ENCODE assay signal across 8 mouse cellular contexts in the genomic region with DNA sequence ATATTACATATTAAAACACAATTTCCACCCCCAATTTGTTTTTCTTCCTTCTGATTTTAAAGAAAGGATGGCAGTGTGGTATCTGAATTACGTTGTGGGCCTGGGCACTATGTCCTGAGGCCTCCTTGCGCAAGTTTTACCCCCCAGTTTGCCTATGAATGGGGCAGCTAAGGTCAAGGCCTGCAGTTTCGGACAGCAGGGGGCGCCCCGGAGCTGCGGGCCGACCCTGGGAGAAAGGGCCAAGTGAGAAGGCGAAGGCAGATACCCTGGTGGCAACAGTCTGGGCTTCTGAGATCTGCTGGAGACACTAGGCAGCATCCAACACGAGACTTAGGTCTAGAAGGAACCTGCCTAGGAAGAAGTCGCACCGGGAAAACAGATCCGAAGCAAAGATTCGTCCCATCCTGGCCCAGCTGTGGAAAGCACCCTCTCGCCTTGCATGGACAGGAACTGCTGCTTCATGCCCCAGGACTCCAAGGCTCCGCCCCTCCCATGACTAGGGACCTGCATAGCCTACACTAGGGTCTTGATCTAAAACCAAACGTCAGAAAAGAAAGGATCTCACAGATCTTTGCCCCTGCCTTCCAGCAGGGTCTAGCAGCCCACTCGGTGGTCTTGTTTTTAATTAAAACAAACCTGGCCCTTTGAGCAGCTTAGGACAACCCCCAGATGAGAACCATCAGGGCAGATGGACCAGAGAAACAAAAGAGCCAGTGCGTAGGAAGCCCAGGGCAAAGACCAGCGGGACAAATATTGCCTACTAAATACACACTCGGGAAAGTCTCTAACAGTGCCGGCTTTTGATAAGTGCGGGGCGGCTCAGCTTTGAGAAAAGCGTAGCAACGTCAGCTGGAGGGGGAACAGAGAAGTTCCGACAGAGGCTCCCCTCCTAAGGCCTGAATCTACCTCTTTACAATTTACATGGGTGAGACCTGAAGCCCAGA.
DNase-seq lines count a peak whose midpoint lies in the region; ATAC-seq and TF ChIP-seq lines count a peak whose summit lies in the region.
"Had no signal": no experiment of that assay in that cellular context is flagged by ENCODE, and none has a peak within 500 bp of the region (broad histone marks: within the 10 kb centered on the region; RNA-seq: fewer than 3 reads in every experiment).

No protein-coding gene starts in this region.

- no peak overlapping the region for H3K9ac ChIP-seq in CH12.LX (ENCODE audit: insufficient read depth, low read depth)
- H3K9ac ChIP-seq: limb, embryonic 15.5 days had no signal

- no peak for TF ChIP-seq POLR2A in CH12.LX (IDR thresholded peaks at IDR 0.05; ENCODE audit: low read depth, low read length)

- no peaks in the 10 kb centered on the region for H3K79me2 ChIP-seq in CH12.LX (replicated peaks; ENCODE audit: control insufficient read depth, extremely low read depth, insufficient read depth, poor library complexity, severe bottlenecking)

- dilution Hi-C loops in CH12.LX (cut with MboI; ENCODE audit: extremely low pct_ligation_motif_present, extremely low pct_unique_long_range_greater_than_20kb, low sequenced_read_pairs): no loop called here

- H3K9me3 ChIP-seq in CH12.LX (replicated peaks; ENCODE audit: low read length): no peaks in the 10 kb centered on the region
- H3K9me3 ChIP-seq: limb, embryonic 15.5 days had no signal

- peaks cover 3 to 49% of the 10 kb centered on the region in 2 experiments for H3K4me1 ChIP-seq in CH12.LX (ENCODE audit: control insufficient read depth in 1 of 2, insufficient read depth in 2 of 2)
- H3K4me1 ChIP-seq: limb, embryonic 15.5 days had no signal

- H3K36me3 ChIP-seq in CH12.LX (replicated peaks in 1 of 2; ENCODE audit: control insufficient read depth in 1 of 2, insufficient read depth in 1 of 2, low read length in 1 of 2): no peaks in the 10 kb centered on the region
- H3K36me3 ChIP-seq: limb, embryonic 15.5 days had no signal

- peak; percentile 90 for ATAC-seq in common myeloid progenitor, adult 5-6 weeks (replicated peaks; ENCODE audit: low read depth, poor library complexity, severe bottlenecking)

- peak; percentile 62 for DNase-seq in CH12.LX (ENCODE audit: extremely low read depth)
- DNase-seq in R1 (ENCODE audit: low read depth, low spot score): peak; percentile 70
- peak; percentile 56 to 70 for DNase-seq in heart, adult 9 months (ENCODE audit: low spot score in 2 of 2)
- peak; percentile 26 for DNase-seq in layer of hippocampus, adult 9-11 months
- peak; percentile 79 for DNase-seq in lung, postnatal 25 days (ENCODE audit: low spot score)
- peak; percentile 70 to 85 for DNase-seq in spleen, postnatal 10 days (ENCODE audit: low spot score in 2 of 2)

- no peak overlapping the region for H3K27ac ChIP-seq in CH12.LX (ENCODE audit: insufficient read depth, low read depth)
- H3K27ac ChIP-seq: limb, embryonic 15.5 days had no signal

- TF ChIP-seq EP300 in CH12.LX (IDR thresholded peaks at IDR 0.05; ENCODE audit: low read length): no peak

- H3K4me3 ChIP-seq in CH12.LX (replicated peaks in 1 of 3; ENCODE audit: low read depth in 2 of 3, low read length in 2 of 3, poor library complexity in 1 of 3): peak overlapping the region in 1 of 3 experiments; percentile 13
- H3K4me3 ChIP-seq: limb, embryonic 15.5 days had no signal

- no peaks in the 10 kb centered on the region for H3K27me3 ChIP-seq in CH12.LX (replicated peaks)
- H3K27me3 ChIP-seq: limb, embryonic 15.5 days had no signal

- peak; percentile 84 for TF ChIP-seq RAD21 in CH12.LX (IDR thresholded peaks at IDR 0.05; ENCODE audit: low read depth, low read length)

- 0 out of 2 replicates have a peak overlapping the region, but pooled peaks have one; percentile 18 for H3K4me2 ChIP-seq in CH12.LX (ENCODE audit: insufficient read depth, low read depth, poor library complexity, severe bottlenecking)
- H3K4me2 ChIP-seq: limb, embryonic 15.5 days had no signal

- TF ChIP-seq CTCF in CH12.LX (conservative IDR thresholded peaks at IDR 0.05 in 1 of 2, IDR thresholded peaks at IDR 0.05 in 1 of 2; ENCODE audit: low read depth in 2 of 2, low read length in 2 of 2): peak; percentile 66 to 93

- in situ Hi-C loops in CH12.LX (cut with MboI; ENCODE audit: low pct_ligation_motif_present, low pct_unique_long_range_greater_than_20kb, low sequenced_read_pairs): loop anchor here (5.0 kb wide), 2 partner anchors 360 to 575 kb away; no protein-coding TSS in a partner anchor

TF ChIP-seq in CH12.LX, 34 proteins besides CTCF, POLR2A, EP300 and RAD21:
- TF ChIP-seq SIN3A (IDR thresholded peaks at IDR 0.05; ENCODE audit: low read length) (0 out of 2 replicates have a peak, but pooled peaks have one; percentile 28), USF1 (IDR thresholded peaks at IDR 0.05; ENCODE audit: low read depth, low read length) (no peak), NELFE (IDR thresholded peaks at IDR 0.05; ENCODE audit: low read depth, low read length) (peak; percentile 31; the same call in 1 of the 2 replicates), E2F4 (IDR thresholded peaks at IDR 0.05; ENCODE audit: insufficient replicate concordance, low read depth, low read length) (no peak), TCF12 (IDR thresholded peaks at IDR 0.05; ENCODE audit: low read depth, low read length) (0 out of 2 replicates have a peak, but pooled peaks have one; percentile 35), MEF2A (IDR thresholded peaks at IDR 0.05; ENCODE audit: borderline replicate concordance, low read depth, low read length) (0 out of 2 replicates have a peak, but pooled peaks have one; percentile 13), SMC3 (IDR thresholded peaks at IDR 0.05; ENCODE audit: low read depth, low read length) (peak; percentile 93), ZC3H11A (IDR thresholded peaks at IDR 0.05; ENCODE audit: low read depth, low read length) (peak; percentile 68)

Comparison
In these comparisons a context has a peak if more than half of its experiments do, and no peak if none do; other contexts are left out.
1. DNase-seq: peak in every context shown above with its lines; median percentile 79 in lung, postnatal 25 days; 78 in spleen, postnatal 10 days; 70 in R1; 63 in heart, adult 9 months; 62 in CH12.LX; 26 in layer of hippocampus, adult 9-11 months.